Mouse (Mus musculus): Measurements from ENCODE around the gene Abtb1. TPM values are rescaled to one million over a fixed set of nuclear protein-coding genes. Genes with fewer than 3 reads are reported as not detected.

Abtb1 gene
- polyA plus RNA-seq, 1 experiment from 2014 or later = 23.7 TPM

DNA sequence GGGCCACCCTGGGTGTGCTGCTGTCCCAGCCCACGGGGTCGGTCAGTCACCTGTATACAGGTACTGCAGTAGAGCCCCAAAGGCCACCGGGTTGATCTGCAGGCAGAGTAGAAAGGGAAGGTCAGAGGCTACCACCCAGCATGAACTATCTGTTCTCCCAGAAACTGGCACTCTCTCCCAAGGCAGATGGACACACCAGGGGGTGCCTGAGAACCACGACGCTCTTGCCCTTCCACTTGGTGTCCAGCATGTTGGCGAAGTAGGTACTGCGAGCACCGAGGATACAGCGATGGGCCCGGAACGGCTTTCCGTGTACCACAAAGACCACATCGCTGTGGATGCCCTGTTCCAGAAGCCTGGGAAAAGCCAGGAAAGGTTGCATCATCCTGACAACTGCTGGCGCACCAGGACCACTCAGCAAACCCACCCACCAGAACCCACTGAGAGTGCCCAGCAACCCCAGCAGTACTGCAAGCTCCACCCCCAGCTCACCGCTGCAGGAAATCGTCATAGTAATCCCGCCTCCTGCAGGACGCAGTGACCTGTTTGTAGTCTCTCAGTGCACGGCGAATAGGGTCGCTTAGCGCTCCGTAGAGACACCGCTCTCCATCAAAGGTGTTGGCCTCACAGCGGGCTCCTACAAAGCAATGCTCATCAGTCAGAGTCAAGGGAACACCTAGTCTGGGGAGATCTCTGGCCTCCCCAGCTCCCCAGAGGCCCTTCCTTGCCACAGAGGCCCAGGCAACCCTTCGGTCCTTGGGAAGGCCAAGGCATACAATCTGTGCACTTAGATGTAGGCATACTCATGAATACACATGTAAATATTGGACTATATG is 2.4 kb downstream of the Abtb1 start:
- Histone ChIP-seq H3K9ac (0 out of 2 replicates have a peak overlapping the region, but pooled peaks have one; percentile 24), H3K27me3 (replicated peaks) (no peaks in the 10 kb centered on the region), H3K4me2 (peak overlapping the region; percentile 85), H3K4me3 (peak overlapping the region; percentile 95), H3K36me3 (peaks cover 52% of the 10 kb centered on the region), H3K27ac (replicated peaks) (no peak overlapping the region), H3K4me1 (peaks cover 31% of the 10 kb centered on the region), H3K9me3 (no peaks in the 10 kb centered on the region)
- no peak for ATAC-seq (ENCODE audit: extremely low read depth, insufficient number of reproducible peaks, low FRiP score, low TSS enrichment)
- 80% methylated on average over 26 of the region's 26 CpGs for WGBS

DNA sequence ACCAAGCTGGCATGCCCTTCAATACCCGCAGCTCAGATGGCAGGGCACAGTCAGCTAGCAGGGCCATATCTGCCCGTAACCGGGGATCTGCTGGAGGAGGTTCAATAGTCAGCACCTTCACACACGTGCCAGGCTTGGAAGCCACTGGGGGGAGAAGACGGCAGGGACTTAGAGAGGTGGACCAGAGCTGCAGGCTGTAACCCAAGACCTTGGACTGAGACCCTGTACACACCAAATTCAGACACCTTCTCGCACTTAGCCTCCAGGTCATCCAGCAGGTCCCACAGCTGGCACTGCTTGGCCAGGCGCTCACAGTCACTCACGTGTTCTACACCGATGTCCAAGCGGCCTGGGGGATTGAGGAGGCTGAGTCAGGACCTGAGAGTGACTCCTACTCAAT is 3.2 kb downstream of the Abtb1 start:
- no peak for ATAC-seq (ENCODE audit: extremely low read depth, insufficient number of reproducible peaks, low FRiP score, low TSS enrichment)

DNA sequence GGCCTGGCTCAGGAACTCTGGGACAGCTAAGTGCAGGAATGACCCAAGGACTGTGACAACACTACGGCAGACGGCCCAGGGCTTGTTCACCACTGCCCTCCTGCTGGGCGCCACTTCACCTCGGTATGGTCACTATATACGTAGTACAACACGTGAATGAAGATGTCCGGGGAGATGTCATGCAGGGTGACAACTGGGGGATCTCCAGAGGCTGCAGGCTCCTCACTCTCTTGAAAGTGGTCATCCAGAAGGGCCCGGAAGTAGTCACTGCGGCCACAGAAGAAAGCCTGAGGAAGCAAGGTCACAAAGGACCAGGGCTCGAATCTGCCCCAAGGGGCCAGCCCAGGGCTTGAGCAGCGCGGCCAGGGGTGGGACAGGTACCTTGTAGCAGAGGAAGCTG is 3.8 kb downstream of the Abtb1 start:
- H3K4me3 ChIP-seq = no peak overlapping the region
- WGBS = 86% methylated on average over 12 of the region's 12 CpGs
- H3K27ac ChIP-seq (replicated peaks) = no peak overlapping the region
- no peak for ATAC-seq (ENCODE audit: extremely low read depth, insufficient number of reproducible peaks, low FRiP score, low TSS enrichment)
- H3K4me1 ChIP-seq = peaks cover 33% of the 10 kb centered on the region
- no peak overlapping the region for H3K9ac ChIP-seq
- no peaks in the 10 kb centered on the region for H3K9me3 ChIP-seq
- no peaks in the 10 kb centered on the region for H3K27me3 ChIP-seq (replicated peaks)
- H3K4me2 ChIP-seq = no peak overlapping the region
- H3K36me3 ChIP-seq = peaks cover 52% of the 10 kb centered on the region

More for the DNA sequence above, 3.2 kb downstream of the Abtb1 start:
- H3K27me3 ChIP-seq (replicated peaks) = no peaks in the 10 kb centered on the region
- H3K4me3 ChIP-seq = no peak overlapping the region
- H3K27ac ChIP-seq (replicated peaks) = no peak overlapping the region
- 86% methylated on average over 10 of the region's 10 CpGs for WGBS
- no peak overlapping the region for H3K9ac ChIP-seq
- H3K4me1 ChIP-seq = peaks cover 33% of the 10 kb centered on the region
- H3K4me2 ChIP-seq = no peak overlapping the region
- H3K9me3 ChIP-seq = no peaks in the 10 kb centered on the region
- peaks cover 52% of the 10 kb centered on the region for H3K36me3 ChIP-seq

GRCm38 (mm10) chr6:88836178-88836819 is 5.5 kb downstream of the Abtb1 start:
- Histone ChIP-seq H3K36me3 (peaks cover 52% of the 10 kb centered on the region), H3K27ac (replicated peaks) (no peak overlapping the region), H3K4me3 (no peak overlapping the region), H3K4me1 (peaks cover 41% of the 10 kb centered on the region), H3K27me3 (replicated peaks) (no peaks in the 10 kb centered on the region), H3K4me2 (no peak overlapping the region), H3K9me3 (no peaks in the 10 kb centered on the region), H3K9ac (no peak overlapping the region)
- 84% methylated on average over 28 of the region's 28 CpGs for WGBS
- no peak for ATAC-seq (ENCODE audit: extremely low read depth, insufficient number of reproducible peaks, low FRiP score, low TSS enrichment)

DNA sequence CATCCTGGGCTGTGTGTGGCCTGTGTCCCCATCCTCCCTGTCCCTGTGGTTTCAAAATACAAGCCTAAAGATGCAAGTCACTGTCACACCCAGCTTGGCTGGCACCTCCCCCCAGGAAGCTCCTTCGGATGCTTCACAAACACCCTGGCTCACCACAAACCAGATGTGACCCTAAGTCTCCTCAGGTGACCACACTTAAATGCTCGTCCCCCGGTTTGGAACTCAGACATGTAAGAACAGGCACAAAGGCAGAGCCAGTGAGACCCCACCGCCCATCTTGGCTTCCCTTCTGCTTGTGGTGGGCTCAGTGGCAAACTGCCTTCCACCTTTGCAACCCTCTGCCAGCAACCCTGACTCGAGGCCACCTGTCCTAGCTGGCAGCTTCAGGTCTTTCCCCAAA is 6.7 kb downstream of the Abtb1 start:
- H3K4me3 ChIP-seq = no peak overlapping the region
- H3K4me1 ChIP-seq = peaks cover 31% of the 10 kb centered on the region
- no peak overlapping the region for H3K4me2 ChIP-seq
- no peak for ATAC-seq (ENCODE audit: extremely low read depth, insufficient number of reproducible peaks, low FRiP score, low TSS enrichment)
- no peak overlapping the region for H3K9ac ChIP-seq
- H3K27ac ChIP-seq (replicated peaks) = 0 out of 2 replicates have a peak overlapping the region, but pooled peaks have one; percentile 8
- WGBS = 69% methylated on average over 5 of the region's 5 CpGs
- 0 out of 2 replicates have a peak, but pooled peaks cover 2% of the 10 kb centered on the region for H3K27me3 ChIP-seq (replicated peaks)
- peaks cover 52% of the 10 kb centered on the region for H3K36me3 ChIP-seq
- no peaks in the 10 kb centered on the region for H3K9me3 ChIP-seq

- Histone ChIP-seq H3K9me3 (no peaks in the 10 kb centered on the region), H3K4me2 (peak overlapping the region; percentile 9; the same call in 1 of the 2 replicates), H3K27me3 (replicated peaks) (peaks cover 3% of the 10 kb centered on the region; the same call in 1 of the 2 replicates), H3K4me3 (no peak overlapping the region), H3K4me1 (peaks cover 31% of the 10 kb centered on the region), H3K27ac (replicated peaks) (peak overlapping the region; percentile 72), H3K9ac (peak overlapping the region; percentile 40; the same call in 1 of the 2 replicates), H3K36me3 (peaks cover 40% of the 10 kb centered on the region)
- ATAC-seq (ENCODE audit: extremely low read depth, insufficient number of reproducible peaks, low FRiP score, low TSS enrichment) = no peak
- WGBS = 58% methylated on average over 5 of the region's 5 CpGs
Measured at GRCm38 (mm10) chr6:88833340-88834140, 8.2 kb downstream of the Abtb1 start.

DNA sequence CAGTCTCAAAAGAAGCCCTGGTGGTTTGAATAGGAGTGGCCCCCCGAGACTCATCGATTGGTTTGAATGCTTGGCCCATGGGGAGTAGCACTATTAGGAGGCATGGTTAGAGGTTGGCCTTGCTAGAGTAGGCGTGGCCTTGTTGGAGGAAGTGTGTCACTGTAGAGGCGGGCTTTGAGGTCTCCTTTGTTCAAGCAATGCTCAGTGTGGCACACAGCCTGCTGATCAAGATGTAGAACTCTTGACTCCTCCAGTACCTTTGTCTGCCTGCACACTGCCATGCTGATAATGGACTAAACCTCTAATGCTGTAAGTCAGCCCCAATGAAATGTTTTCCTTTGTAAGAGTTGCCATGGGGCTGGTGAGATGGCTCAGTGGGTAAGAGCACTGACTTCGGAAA is 9.1 kb downstream of the Abtb1 start:
- no peak overlapping the region for H3K9ac ChIP-seq
- 77% methylated on average over 5 of the region's 5 CpGs for WGBS
- peak overlapping the region; percentile 42; the same call in 1 of the 2 replicates for H3K27ac ChIP-seq (replicated peaks)
- peaks cover 31% of the 10 kb centered on the region for H3K36me3 ChIP-seq
- no peak overlapping the region for H3K4me2 ChIP-seq
- H3K4me3 ChIP-seq = no peak overlapping the region
- H3K27me3 ChIP-seq (replicated peaks) = peaks cover 3% of the 10 kb centered on the region; the same call in 1 of the 2 replicates
- H3K4me1 ChIP-seq = peaks cover 31% of the 10 kb centered on the region
- no peaks in the 10 kb centered on the region for H3K9me3 ChIP-seq
- no peak for ATAC-seq (ENCODE audit: extremely low read depth, insufficient number of reproducible peaks, low FRiP score, low TSS enrichment)

DNA sequence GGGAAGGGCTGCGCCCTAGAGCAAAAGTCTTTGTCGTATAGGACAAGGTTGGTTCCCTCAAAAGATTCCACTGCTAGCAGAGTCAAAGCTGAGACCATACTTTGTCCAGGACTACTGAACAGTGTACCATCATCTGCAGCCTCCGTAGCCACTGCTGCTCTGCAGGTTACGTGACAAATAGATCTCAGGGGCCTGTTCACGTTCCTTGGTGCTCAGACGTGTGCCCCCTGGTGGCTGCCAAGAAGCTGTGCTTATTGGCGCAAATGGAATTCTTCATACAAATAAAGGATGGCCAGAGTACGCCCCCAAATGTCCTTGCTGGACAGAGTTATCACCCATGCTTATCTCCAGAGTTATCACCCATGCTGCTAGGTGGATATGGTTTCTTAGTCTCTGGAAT is 10.3 kb downstream of the Abtb1 start:
- H3K27me3 ChIP-seq (replicated peaks) = peaks cover 3% of the 10 kb centered on the region; the same call in 1 of the 2 replicates
- no peaks in the 10 kb centered on the region for H3K9me3 ChIP-seq
- peaks cover 19% of the 10 kb centered on the region for H3K36me3 ChIP-seq
- H3K27ac ChIP-seq (replicated peaks) = no peak overlapping the region
- peaks cover 39% of the 10 kb centered on the region for H3K4me1 ChIP-seq
- 27% methylated on average over 8 of the region's 8 CpGs for WGBS
- no peak for ATAC-seq (ENCODE audit: extremely low read depth, insufficient number of reproducible peaks, low FRiP score, low TSS enrichment)
- no peak overlapping the region for H3K4me3 ChIP-seq
- H3K4me2 ChIP-seq = no peak overlapping the region
- no peak overlapping the region for H3K9ac ChIP-seq

DNA sequence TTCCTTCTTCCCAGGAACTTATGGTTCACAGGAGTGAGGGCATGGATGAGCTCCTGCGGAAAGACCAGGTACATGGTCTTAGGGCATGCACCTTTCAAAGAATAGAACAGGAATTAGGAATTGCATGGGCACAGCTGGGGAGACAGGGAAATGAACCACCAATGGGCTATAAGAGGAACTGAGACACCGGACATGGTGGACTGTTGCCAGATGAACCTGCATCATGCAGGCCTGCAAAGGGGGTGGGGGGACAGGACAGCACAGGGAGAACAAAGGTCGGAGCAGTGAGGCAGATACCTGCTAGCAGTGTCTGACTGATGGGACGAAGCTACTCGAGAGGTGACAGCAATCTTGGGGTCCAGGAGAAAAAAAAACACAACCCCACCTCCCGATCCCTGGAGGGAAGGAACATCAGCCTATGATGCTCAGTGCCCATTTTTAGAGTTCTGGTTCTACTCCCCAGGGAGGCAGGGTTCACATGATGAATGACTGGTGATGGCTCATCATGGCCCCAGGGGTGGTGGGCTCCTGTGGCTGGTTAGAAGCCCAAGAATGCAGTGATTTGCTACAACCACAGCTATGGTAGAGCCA is 11.6 kb downstream of the Abtb1 start:
- no peak for ATAC-seq (ENCODE audit: extremely low read depth, insufficient number of reproducible peaks, low FRiP score, low TSS enrichment)
- peaks cover 45% of the 10 kb centered on the region for H3K4me1 ChIP-seq
- H3K36me3 ChIP-seq = peaks cover 6% of the 10 kb centered on the region
- no peaks in the 10 kb centered on the region for H3K9me3 ChIP-seq
- 83% methylated on average over 6 of the region's 6 CpGs for WGBS
- no peak overlapping the region for H3K4me3 ChIP-seq
- H3K27me3 ChIP-seq (replicated peaks) = peaks cover 3% of the 10 kb centered on the region; the same call in 1 of the 2 replicates
- H3K4me2 ChIP-seq = no peak overlapping the region
- H3K9ac ChIP-seq = no peak overlapping the region
- H3K27ac ChIP-seq (replicated peaks) = no peak overlapping the region

GRCm38 (mm10) chr6:88829579-88829978 is 12.2 kb downstream of the Abtb1 start:
- no peak overlapping the region for H3K4me2 ChIP-seq
- ATAC-seq (ENCODE audit: extremely low read depth, insufficient number of reproducible peaks, low FRiP score, low TSS enrichment) = no peak
- H3K9me3 ChIP-seq = no peaks in the 10 kb centered on the region
- peaks cover 6% of the 10 kb centered on the region; the same call in 1 of the 2 replicates for H3K27me3 ChIP-seq (replicated peaks)
- H3K36me3 ChIP-seq = no peaks in the 10 kb centered on the region
- H3K9ac ChIP-seq = no peak overlapping the region
- H3K4me1 ChIP-seq = peaks cover 44% of the 10 kb centered on the region
- WGBS = 81% methylated on average over 4 of the region's 4 CpGs
- H3K4me3 ChIP-seq = no peak overlapping the region
- H3K27ac ChIP-seq (replicated peaks) = no peak overlapping the region

Measured in heart, embryonic 13.5 days (tissue).